Mouse (Mus musculus) midbrain, embryonic 14.5 days (tissue): ENCODE results near the gene Atf7ip2. TPM values are rescaled to one million over a fixed set of nuclear protein-coding genes. Genes with fewer than 3 reads are reported as not detected.
A peak's percentile ranks its signal among the peaks of the same experiment; 100 is the strongest.
"Not testable (repeated sequence)": the region's sequence is repeated elsewhere in the genome, so short reads cannot be mapped to it uniquely, and the experiment has no call there.

Experiments used
- ATAC-seq: fragments of 200-750 bp; cut with Nextera tagmentation; 2 replicates; pipeline ENCODE4 v1.8.0; 2017; ENCODE audit warnings: moderate number of reproducible peaks, moderate library complexity; ENCODE audit not compliant: low FRiP score, low TSS enrichment
- DNase-seq: peaks from one replicate; pipeline ENCODE4 v3.0.0-alpha.2; 2015
- H3K27ac ChIP-seq: fragments of 300-500 bp; sonication (generic); replicated peaks from 2 replicates; pipeline ENCODE4 v1.5.1; 2014; ENCODE audit warnings: mild to moderate bottlenecking, low read depth, low read length, moderate library complexity
- H3K27me3 ChIP-seq: fragments of 300-500 bp; sonication (generic); 2 replicates; pipeline ENCODE4 v1.6.1; 2014; ENCODE audit warnings: low read length, control low read depth, mixed read lengths; ENCODE audit not compliant: control insufficient read depth, insufficient read depth
- H3K36me3 ChIP-seq: fragments of 300-500 bp; sonication (generic); 2 replicates; pipeline ENCODE4 v1.6.1; 2014; ENCODE audit warnings: low read length, control low read depth; ENCODE audit not compliant: control insufficient read depth, insufficient read depth
- H3K4me1 ChIP-seq: fragments of 300-500 bp; sonication (generic); 2 replicates; pipeline ENCODE4 v1.6.1; 2014; ENCODE audit warnings: mild to moderate bottlenecking, antibody characterized with exemption, low read length, control low read depth; ENCODE audit not compliant: control insufficient read depth, insufficient read depth
- H3K4me2 ChIP-seq: fragments of 300-500 bp; sonication (generic); 2 replicates; pipeline ENCODE4 v1.6.1; 2014; ENCODE audit warnings: mild to moderate bottlenecking, low read length, moderate library complexity
- H3K4me3 ChIP-seq: fragments of 300-500 bp; sonication (generic); replicated peaks from 2 replicates; pipeline ENCODE4 v1.5.1; 2014; ENCODE audit warnings: low read depth, low read length
- H3K9ac ChIP-seq: fragments of 300-500 bp; sonication (generic); replicated peaks from 2 replicates; pipeline ENCODE4 v1.6.1; 2014; ENCODE audit warnings: mild to moderate bottlenecking, low read length, moderate library complexity
- H3K9me3 ChIP-seq: fragments of 300-500 bp; sonication (generic); 2 replicates; pipeline ENCODE4 v1.6.1; 2016; ENCODE audit warnings: low read length, control low read depth, mixed read lengths; ENCODE audit not compliant: control insufficient read depth
- WGBS: fragments of 180-500 bp; shearing (Covaris S2); extraction: QIAGEN DNeasy Blood & Tissue Kit; methylation state at CpG from one replicate; pipeline ENCODE4 v1.1.7; 2014; 5-methylcytosine and 5-hydroxymethylcytosine counted together
- polyA plus RNA-seq: library from polyadenylated mRNA; unstranded; fragments of >200 nt; fragmentation: Nextera tagmentation; extraction: Ambion mirVana; gene quantifications from 2 replicates; pipeline ENCODE4 v1.2.1, GENCODE M21; 2014

The Atf7ip2 gene
- 0.11 TPM in 1 of 2 replicates, not detected in the other for polyA plus RNA-seq

DNA sequence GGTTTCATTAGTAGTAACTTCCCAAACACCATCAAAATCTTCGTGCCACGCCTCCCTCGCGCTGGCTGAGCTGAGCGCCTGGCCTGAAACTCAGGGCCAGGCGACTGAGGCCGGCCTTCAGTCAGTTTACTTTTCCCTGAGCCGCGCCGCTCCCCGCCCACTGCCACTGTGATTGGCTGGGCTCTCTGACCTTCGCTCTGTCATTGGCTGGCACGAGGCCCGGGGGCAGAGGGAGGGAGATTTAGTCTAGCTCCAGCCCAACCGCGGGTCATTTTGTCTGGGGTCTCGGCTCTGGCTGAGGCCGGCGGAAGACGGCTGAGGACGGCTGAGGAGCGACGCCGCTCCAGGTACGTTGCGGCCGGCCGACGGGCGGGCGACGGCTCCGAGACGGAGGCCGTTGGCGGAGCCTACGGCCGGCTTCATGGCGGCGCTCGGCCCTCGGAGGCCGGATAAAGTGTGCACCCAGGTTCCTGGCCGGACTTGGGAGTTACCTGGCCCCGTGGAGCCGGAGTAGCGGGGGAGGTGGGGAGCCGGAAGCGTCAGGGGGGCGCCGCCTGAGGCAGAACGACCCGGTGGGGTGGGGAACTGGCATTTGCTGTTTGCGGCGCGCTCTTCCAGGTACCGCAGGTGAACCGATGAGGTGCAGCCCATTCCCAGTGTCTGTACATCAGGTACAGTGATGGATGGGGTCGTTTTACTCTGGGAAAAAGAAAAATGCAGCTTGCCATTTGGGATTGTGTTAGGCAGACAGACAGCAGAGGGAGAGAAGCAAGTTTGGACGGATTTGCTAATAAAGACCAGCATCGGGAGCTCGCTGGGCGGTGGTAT, at the start of gene Atf7ip2:
Gene Atf7ip2 (plus strand): TSS at position 34 of the 828 bp plus-strand sequence.
- H3K36me3 ChIP-seq = no peaks in the 10 kb centered on the region
- under 1% methylated on average over 63 of the region's 63 CpGs for WGBS
- peak; percentile 96 for ATAC-seq
- H3K4me3 ChIP-seq = peak within 1 kb of the TSS; percentile 51
- H3K27ac ChIP-seq = no peak within 1 kb of the TSS
- H3K4me2 ChIP-seq = peak within 1 kb of the TSS; percentile 97
- H3K9me3 ChIP-seq = peaks cover 3% of the 10 kb centered on the region; the same call in 1 of the 2 replicates
- peak within 1 kb of the TSS; percentile 43 for H3K9ac ChIP-seq
- 0 out of 2 replicates have a peak, but pooled peaks cover 6% of the 10 kb centered on the region for H3K4me1 ChIP-seq
- DNase-seq = peak; percentile 91
- H3K27me3 ChIP-seq = peaks cover 4% of the 10 kb centered on the region; the same call in 1 of the 2 replicates

DNA sequence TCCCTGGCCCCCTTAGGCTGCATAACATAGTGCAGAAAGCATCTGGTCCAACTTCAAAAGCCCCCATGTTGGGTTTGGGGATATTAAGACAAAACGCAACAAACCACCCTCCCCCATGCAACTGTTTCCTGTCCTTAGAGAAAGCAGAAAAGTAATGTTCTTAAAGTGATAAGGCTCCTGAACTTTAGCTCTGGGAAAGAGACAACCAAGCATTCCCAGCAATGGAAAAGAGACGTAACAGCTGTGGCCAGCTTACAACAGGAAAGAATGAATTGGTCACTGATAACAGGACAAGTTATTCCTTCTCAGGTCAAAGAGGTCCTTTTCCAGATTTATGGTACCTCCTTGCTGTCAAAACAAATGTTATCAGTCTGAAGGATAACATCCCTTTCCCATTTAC, 49.3 kb upstream of the Atf7ip2 start:
- 88% methylated on average over 2 of the region's 2 CpGs for WGBS
- Histone ChIP-seq H3K9me3 (no peaks in the 10 kb centered on the region), H3K9ac (no peak overlapping the region), H3K4me1 (no peaks in the 10 kb centered on the region), H3K27me3 (no peaks in the 10 kb centered on the region), H3K27ac (no peak overlapping the region), H3K36me3 (no peaks in the 10 kb centered on the region), H3K4me2 (no peak overlapping the region), H3K4me3 (no peak overlapping the region)
- no peak for DNase-seq
- no peak for ATAC-seq

DNA sequence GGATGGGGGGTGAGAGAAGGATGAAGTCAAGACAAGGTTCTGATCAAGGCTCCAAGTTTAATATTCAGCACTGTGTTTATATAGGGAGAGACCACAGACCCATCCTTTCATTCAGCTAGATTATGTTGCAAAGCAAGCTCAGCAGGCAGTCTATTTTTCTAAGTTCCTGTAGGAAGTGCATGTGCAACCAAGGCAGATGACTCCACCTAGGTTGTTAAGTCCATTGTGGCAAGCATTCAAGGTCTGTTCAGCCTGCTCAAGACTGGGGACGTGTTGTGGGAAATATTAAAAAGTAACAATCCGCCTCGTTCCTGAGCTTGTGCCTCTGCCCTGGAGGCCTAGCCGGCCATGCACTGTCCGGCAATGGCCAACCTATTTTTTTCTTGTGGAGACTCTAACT, 45.1 kb upstream of the Atf7ip2 start:
- no peaks in the 10 kb centered on the region for H3K27me3 ChIP-seq

DNA sequence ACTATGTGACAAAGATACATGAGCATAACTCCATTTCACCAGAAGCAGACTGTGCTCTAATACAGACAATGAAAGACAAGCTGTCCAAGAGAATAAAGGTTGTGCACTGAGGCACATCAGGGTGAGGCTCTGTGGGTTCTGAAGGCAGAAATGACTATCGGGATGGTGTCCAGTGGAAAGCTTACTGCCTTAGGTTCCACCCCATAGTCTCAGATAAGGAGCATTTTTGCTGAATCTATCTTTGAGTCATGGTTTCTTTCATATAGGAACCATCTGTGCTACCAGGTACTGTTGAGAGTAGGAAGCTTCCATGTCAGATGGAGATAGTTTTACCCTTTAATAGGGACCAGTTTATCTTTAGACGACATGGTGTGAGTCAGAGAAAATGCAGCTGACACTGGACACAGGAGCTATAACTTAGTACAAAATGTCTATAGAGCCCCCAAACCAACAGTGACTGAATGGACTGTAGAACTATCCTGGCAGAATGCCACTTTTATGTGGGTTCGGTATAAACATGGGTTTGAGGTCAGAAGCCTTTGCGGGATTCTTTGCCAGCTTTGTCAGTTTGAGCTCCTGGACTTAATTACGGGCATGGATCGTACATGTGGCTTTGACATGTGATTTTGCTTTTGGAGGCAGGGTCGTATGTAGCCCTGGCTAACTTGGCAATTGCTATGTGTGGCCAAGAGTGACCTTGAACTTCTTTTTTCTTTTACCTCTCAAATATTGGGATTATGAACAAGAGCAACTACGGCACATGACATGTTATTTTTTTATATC, 23.2 kb upstream of the Atf7ip2 start:
- H3K36me3 ChIP-seq = no peaks in the 10 kb centered on the region
- H3K9me3 ChIP-seq = no peaks in the 10 kb centered on the region
- ATAC-seq (no peak), DNase-seq (no peak)
- H3K4me1 ChIP-seq = no peaks in the 10 kb centered on the region
- no peak overlapping the region for H3K9ac ChIP-seq
- H3K4me2 ChIP-seq = no peak overlapping the region
- H3K27me3 ChIP-seq = no peaks in the 10 kb centered on the region
- no peak overlapping the region for H3K27ac ChIP-seq
- no peak overlapping the region for H3K4me3 ChIP-seq
- 92% methylated on average over 8 of the region's 8 CpGs for WGBS

More for the DNA sequence above, 45.1 kb upstream of the Atf7ip2 start:
- Histone ChIP-seq H3K27ac (no peak overlapping the region), H3K9ac (no peak overlapping the region), H3K36me3 (no peaks in the 10 kb centered on the region), H3K4me1 (no peaks in the 10 kb centered on the region), H3K4me2 (no peak overlapping the region), H3K9me3 (no peaks in the 10 kb centered on the region), H3K4me3 (no peak overlapping the region)
- 92% methylated on average over 5 of the region's 5 CpGs for WGBS
- DNase-seq = no peak
- ATAC-seq = no peak

GRCm38 (mm10) chr16:10170005-10170404, 22.5 kb upstream of the Atf7ip2 start, which contains the start of gene Rpl39l:
Gene Rpl39l, plus strand, starts transcription at chr16:10170226.
- Histone ChIP-seq H3K4me1 (no peaks in the 10 kb centered on the region), H3K36me3 (no peaks in the 10 kb centered on the region), H3K4me2 (no peak within 1 kb of the TSS), H3K4me3 (no peak within 1 kb of the TSS), H3K27me3 (no peaks in the 10 kb centered on the region), H3K9ac (no peak within 1 kb of the TSS), H3K9me3 (no peaks in the 10 kb centered on the region), H3K27ac (no peak within 1 kb of the TSS)
- DNase-seq = no peak
- WGBS = 88% methylated on average over 22 of the region's 22 CpGs
- ATAC-seq = no peak

- Histone ChIP-seq H3K4me3 (no peak overlapping the region), H3K27ac (no peak overlapping the region), H3K9me3 (no peaks in the 10 kb centered on the region), H3K4me1 (no peaks in the 10 kb centered on the region), H3K4me2 (no peak overlapping the region), H3K27me3 (no peaks in the 10 kb centered on the region), H3K9ac (no peak overlapping the region), H3K36me3 (no peaks in the 10 kb centered on the region)
- WGBS = 85% methylated on average over 4 of the region's 4 CpGs
- ATAC-seq (no peak), DNase-seq (no peak)
These were observed 21.2 kb upstream of the Atf7ip2 start for GRCm38 (mm10) chr16:10171276-10171675.

DNA sequence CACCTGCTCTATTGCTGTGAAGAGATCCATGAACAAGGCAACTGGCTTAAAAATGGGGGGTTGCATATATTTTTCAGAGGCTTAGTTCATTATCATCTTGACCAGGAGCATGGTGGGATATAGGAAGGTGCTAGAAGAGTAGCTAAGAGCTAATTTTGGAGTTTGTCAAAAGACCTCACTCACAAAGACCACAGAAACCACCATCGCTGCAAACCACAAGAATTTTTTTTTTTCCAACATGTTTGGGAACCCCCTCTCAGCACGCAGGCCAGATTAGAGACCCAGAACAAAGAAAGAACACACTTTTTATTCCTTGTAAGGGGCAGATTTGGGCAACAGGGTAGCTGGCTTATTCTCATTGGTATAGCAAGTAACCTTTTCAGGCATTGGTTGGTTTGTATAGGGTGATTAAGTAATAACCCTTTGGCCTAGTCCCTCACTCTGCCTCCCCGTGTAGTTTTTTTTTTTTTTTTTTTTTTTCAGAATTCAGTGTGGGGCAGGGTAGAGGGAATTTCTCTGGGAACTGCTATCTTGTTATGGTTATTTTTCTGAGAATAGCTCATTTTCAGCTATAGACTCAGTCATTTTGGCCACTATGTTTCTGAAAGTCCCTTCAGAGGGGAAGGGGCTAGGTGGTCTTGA, 20.2 kb upstream of the Atf7ip2 start:
- H3K27ac ChIP-seq = no peak overlapping the region
- H3K9me3 ChIP-seq = 0 out of 2 replicates have a peak, but pooled peaks cover 1% of the 10 kb centered on the region
- no peaks in the 10 kb centered on the region for H3K36me3 ChIP-seq
- 97% methylated on average over 3 of the region's 3 CpGs for WGBS
- H3K4me1 ChIP-seq = no peaks in the 10 kb centered on the region
- ATAC-seq (no peak), DNase-seq (no peak)
- H3K9ac ChIP-seq = no peak overlapping the region
- H3K27me3 ChIP-seq = no peaks in the 10 kb centered on the region
- H3K4me2 ChIP-seq = no peak overlapping the region
- no peak overlapping the region for H3K4me3 ChIP-seq

DNA sequence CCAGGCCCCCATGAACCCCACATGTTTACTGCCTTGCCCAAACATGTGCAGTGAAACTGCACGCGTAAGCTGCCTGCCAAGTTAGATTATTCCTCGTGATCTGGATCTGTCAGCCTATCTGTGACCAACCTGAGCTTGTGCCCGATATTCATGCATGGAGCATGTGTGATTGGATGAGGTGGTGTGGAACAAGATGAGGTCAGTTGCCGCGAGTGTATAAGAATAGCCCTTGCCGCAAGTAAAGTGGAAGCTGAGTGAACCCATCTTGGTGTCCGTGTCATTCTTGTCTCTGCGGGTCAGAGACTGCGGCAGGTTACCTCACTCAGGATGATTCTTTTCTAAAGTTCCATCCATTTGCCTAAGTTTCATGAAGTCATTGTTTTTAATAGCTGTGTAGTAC, 5.1 kb upstream of the Atf7ip2 start:
- H3K27me3 ChIP-seq, H3K27ac ChIP-seq, H3K36me3 ChIP-seq, DNase-seq, H3K9ac ChIP-seq, H3K4me2 ChIP-seq, H3K4me3 ChIP-seq, ATAC-seq, H3K4me1 ChIP-seq: not testable (repeated sequence)
- WGBS = 97% methylated on average over 10 of the region's 10 CpGs
- peaks cover 23% of the 10 kb centered on the region for H3K9me3 ChIP-seq
